Mouse (Mus musculus) cortical plate, adult 2 months (tissue): ENCODE data around the gene Mep1a. TPM values are rescaled to one million over a fixed set of nuclear protein-coding genes. Genes with fewer than 3 reads are reported as not detected.
"Not testable (repeated sequence)": the region's sequence is repeated elsewhere in the genome, so short reads cannot be mapped to it uniquely, and the experiment has no call there.

Experiments
- H3K27ac ChIP-seq: fragments of 200-500 bp; 2 replicates; pipeline ENCODE4 v1.5.1; 2012; ENCODE audit warnings: low read length, control low read depth, inconsistent platforms; ENCODE audit not compliant: insufficient read depth
- H3K4me1 ChIP-seq: fragments of 200-500 bp; 2 replicates; pipeline ENCODE4 v1.6.1; 2011; ENCODE audit warnings: low read length; ENCODE audit not compliant: control insufficient read depth, insufficient read depth
- H3K4me3 ChIP-seq: fragments of 200-500 bp; 2 replicates; pipeline ENCODE4 v1.5.1; 2011; ENCODE audit warnings: mild to moderate bottlenecking, low read length, control low read depth; ENCODE audit not compliant: insufficient read depth
- CTCF ChIP-seq: fragments of 200-500 bp; IDR thresholded peaks from 2 replicates; pipeline ENCODE4 v1.5.1; 2011; ENCODE audit warnings: mild to moderate bottlenecking, control low read depth, low read length; ENCODE audit not compliant: insufficient read depth; ENCODE audit errors: extremely low read depth
- POLR2A ChIP-seq: fragments of 200-500 bp; IDR thresholded peaks from 2 replicates; pipeline ENCODE4 v1.6.1; 2011; ENCODE audit warnings: mild to moderate bottlenecking, low read length, control low read depth; ENCODE audit not compliant: insufficient read depth; ENCODE audit errors: extremely low read depth
- polyA plus RNA-seq: library from polyadenylated mRNA; depleted of rRNA; stranded (reverse); fragments of >200 nt; gene quantifications from 2 replicates; pipeline ENCODE4 v1.2.3, GENCODE M21; 2012

The Mep1a gene
- polyA plus RNA-seq, 1 experiment = 0.02 TPM

DNA sequence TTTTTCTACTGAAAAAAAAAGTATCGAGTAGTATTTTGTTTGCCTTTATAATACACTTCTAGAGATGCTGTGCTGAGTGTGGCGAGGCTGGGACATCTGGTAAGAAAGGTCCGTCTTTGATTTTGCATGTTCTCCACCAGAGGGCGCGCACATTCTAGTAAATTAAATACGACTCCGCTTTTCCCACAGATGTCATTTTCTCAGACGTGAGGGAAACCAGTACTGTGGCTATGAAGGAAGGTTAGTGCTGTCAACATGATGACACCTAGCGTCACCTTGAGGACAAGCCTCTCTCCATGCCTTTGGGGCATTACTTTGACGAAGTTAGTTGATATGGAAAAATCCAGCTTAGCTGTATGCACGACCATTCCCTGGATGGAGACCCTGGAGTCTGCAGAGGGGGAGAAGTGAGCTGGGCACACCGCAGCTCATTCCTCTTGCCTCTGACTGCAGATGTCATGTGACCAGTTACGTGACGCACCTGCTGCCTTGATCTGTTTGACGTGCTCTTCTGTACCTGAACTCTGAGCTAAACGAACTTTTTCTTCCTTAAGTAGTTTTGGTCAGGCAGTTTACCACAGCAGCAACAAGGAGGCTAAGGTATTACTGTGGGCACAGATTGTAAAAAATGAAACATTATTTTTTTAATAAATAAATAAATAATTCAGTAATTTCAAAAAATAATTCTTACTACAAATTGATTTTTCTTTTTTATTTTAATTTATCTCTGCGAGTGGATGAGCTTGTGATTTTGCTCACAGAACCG is 16.2 kb upstream of the Mep1a start:
- TF ChIP-seq CTCF (peak; percentile 68), POLR2A (no peak)
- no peak overlapping the region for H3K27ac ChIP-seq
- H3K4me3 ChIP-seq = no peak overlapping the region
- H3K4me1 ChIP-seq = no peaks in the 10 kb centered on the region

DNA sequence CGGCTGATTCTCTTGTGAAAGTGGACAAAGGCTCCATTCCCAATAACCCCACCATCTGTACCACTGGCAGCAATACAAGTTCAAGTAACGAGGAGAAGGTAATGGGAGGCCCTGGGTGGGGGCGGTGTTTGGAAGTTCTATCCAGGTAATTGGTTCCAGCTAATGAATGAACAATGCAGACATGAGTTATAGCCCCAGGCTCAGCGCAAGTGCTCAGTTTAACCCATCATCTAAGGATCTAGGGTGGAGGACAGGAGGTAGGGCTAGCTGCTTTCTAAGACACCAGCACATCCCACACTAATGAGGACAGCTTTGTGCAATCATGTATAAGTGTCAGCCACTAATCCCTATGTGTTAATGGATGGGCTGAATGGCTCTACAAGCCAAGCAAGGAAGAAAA is 8.2 kb upstream of the Mep1a start:
- Histone ChIP-seq H3K4me3 (no peak overlapping the region), H3K4me1 (no peaks in the 10 kb centered on the region), H3K27ac (no peak overlapping the region)
- TF ChIP-seq POLR2A (no peak), CTCF (no peak)

DNA sequence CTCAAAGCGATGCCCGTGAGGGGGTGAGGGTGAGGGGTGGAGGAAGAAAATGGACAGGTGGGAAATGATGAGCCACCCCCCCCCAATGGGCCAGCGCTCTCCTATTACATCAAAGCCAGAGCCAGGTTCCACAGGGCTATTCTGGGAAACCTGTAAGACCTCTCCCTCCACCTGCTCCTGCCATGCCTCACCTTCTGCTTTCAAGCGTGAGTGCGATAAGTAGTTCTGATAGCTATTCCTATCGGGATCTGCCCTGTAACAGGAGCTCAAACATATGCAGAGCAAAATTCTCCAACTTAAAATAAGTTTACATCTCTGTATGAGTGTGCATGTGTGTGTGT is 2.0 kb upstream of the Mep1a start:
- H3K4me1 ChIP-seq = no peaks in the 10 kb centered on the region
- H3K27ac ChIP-seq = no peak overlapping the region
- no peak for TF ChIP-seq POLR2A
- TF ChIP-seq CTCF = no peak
- no peak overlapping the region for H3K4me3 ChIP-seq

DNA sequence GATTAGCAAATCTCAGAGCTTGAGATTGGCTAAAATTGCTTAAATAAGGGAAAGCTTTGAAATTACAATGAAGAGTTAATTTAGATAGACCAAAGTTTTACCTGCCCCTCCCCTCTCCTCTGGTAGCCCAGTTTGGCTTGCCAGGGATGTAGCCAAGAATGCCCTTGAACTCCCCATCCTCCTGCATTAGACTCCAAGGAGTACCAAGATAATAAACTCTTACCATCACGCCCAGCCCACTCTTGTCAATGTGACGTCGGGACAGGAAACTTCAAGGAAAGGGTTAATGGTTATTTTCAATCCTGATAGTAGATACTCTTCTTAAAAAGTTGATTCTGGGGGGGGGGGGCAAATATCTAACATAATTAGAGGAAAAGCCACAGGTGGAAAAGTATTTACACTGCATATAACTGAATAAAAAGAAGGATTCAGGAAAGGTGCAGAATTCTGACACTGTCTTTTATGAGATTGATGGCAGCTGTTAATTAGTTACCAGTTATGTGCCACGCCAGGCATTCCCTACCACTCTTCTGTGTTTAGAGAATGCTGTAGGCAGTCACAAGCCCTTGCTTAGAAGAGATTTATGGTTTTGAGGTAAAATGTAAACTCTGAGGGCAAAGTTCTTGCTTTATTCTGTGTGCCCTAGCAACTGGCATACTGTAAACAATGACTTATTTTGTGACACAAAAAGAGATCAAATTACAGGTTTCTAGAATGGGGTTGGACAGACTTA is 1.4 kb upstream of the Mep1a start:
- TF ChIP-seq POLR2A (no peak), CTCF (no peak)
- no peaks in the 10 kb centered on the region for H3K4me1 ChIP-seq
- no peak overlapping the region for H3K27ac ChIP-seq
- no peak overlapping the region for H3K4me3 ChIP-seq

DNA sequence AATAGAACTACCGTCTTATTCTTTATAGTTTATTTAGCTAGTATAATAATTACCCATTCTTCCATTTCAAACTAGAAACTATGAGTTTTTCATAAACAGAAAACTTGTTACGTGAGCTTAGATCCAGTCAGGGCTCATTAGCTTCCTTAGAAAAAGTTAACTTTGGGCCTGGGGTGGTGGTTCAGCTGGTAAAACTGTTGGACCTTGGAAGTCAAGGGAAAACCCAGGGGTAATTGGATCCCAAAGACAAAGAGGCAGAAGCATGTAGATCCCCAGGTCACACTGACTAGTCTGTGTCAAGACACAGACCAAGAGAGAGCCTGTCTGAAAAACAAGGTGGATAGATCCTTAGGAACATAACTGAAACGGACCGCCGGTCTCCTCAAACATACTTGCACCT is 981 bp downstream of the Mep1a start:
- H3K27ac ChIP-seq = no peak overlapping the region
- TF ChIP-seq CTCF (no peak), POLR2A (no peak)

GRCm38 (mm10) chr17:43501223-43501622 is 1.4 kb downstream of the Mep1a start:
- no peak overlapping the region for H3K27ac ChIP-seq
- H3K4me3 ChIP-seq = no peak overlapping the region
- no peaks in the 10 kb centered on the region for H3K4me1 ChIP-seq
- TF ChIP-seq POLR2A = no peak
- no peak for TF ChIP-seq CTCF

More for the DNA sequence above, 981 bp downstream of the Mep1a start:
- H3K4me3 ChIP-seq = no peak overlapping the region
- no peaks in the 10 kb centered on the region for H3K4me1 ChIP-seq

GRCm38 (mm10) chr17:43500513-43500912 is 2.1 kb downstream of the Mep1a start:
- H3K4me1 ChIP-seq = no peaks in the 10 kb centered on the region
- TF ChIP-seq POLR2A (no peak), CTCF (no peak)
- H3K27ac ChIP-seq = no peak overlapping the region
- H3K4me3 ChIP-seq = no peak overlapping the region

GRCm38 (mm10) chr17:43497521-43497920 is 5.1 kb downstream of the Mep1a start:
- H3K4me3 ChIP-seq = no peak overlapping the region
- TF ChIP-seq POLR2A (no peak), CTCF (no peak)
- no peak overlapping the region for H3K27ac ChIP-seq
- H3K4me1 ChIP-seq = no peaks in the 10 kb centered on the region

DNA sequence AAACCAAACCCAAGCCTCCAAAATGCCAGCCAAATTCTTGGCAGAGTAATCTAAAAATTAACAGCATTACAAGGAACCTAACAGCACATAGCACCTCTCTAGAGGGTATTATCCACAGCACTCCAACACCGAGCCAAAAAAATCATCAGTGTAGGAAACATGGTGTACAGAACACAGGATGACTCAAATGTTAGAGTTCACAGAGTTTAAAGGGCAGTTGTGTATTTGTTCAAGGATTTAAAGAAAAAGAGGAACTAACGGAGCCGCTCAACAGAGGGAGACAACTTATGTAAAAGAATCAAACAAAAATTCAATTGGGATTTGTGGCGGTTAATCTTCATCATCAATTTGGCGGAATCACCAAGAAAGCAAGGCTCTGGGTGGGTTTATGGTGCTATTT is 7.1 kb downstream of the Mep1a start:
- no peak overlapping the region for H3K27ac ChIP-seq
- H3K4me3 ChIP-seq = no peak overlapping the region
- TF ChIP-seq CTCF = no peak
- no peaks in the 10 kb centered on the region for H3K4me1 ChIP-seq

DNA sequence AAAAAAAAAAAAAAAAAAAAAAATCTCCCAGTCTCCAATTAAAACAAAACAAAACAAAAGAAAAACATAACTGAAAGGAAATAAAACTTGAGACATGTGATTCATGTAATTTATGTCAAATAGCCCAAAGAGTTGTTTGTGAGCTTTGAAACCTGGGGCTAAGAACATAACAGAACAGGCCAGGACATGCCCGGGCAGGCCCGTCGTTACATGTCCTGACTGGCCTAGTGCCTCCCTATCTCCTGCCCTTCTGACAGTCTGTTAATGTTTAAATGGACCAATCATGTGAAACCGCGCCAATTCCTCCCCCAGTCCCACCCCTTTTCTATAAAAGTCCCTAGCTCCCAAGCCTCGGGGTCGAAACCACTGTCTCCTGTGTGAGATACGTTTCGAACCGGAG is 12.2 kb downstream of the Mep1a start:
- not testable (repeated sequence) for H3K4me3 ChIP-seq, H3K4me1 ChIP-seq, H3K27ac ChIP-seq
